Mouse (Mus musculus) spleen, adult 2 months (tissue): ENCODE measurements around the gene Camta1. TPM values are rescaled to one million over a fixed set of nuclear protein-coding genes. Genes with fewer than 3 reads are reported as not detected.
A peak's percentile ranks its signal among the peaks of the same experiment; 100 is the strongest.

Source experiments
- DNase-seq, 2 experiments: peaks; one replicate each; pipeline versions ENCODE4 v3.0.0 to v3.0.0-alpha.2; 2012 to 2021; ENCODE audit warnings: low spot score in 2 of 2, low read depth in 1 of 2
- H3K27ac ChIP-seq: fragments of 200-500 bp; 2 replicates; pipeline ENCODE4 v1.5.1; 2012; ENCODE audit warnings: low read length, inconsistent platforms; ENCODE audit not compliant: insufficient read depth
- H3K27me3 ChIP-seq: fragments of 200-500 bp; 2 replicates; pipeline ENCODE4 v1.6.1; 2012; ENCODE audit warnings: mild to moderate bottlenecking, moderate library complexity, low read length, inconsistent platforms; ENCODE audit not compliant: control insufficient read depth, insufficient read depth
- H3K36me3 ChIP-seq: fragments of 200-500 bp; 2 replicates; pipeline ENCODE4 v1.6.1; 2012; ENCODE audit warnings: mild to moderate bottlenecking, low read length, inconsistent platforms; ENCODE audit not compliant: control insufficient read depth, insufficient read depth
- H3K4me1 ChIP-seq: fragments of 200-500 bp; 2 replicates; pipeline ENCODE4 v1.6.1; 2011; ENCODE audit warnings: inconsistent platforms; ENCODE audit not compliant: control insufficient read depth, insufficient read depth, insufficient read length
- H3K4me3 ChIP-seq: fragments of 200-500 bp; 2 replicates; pipeline ENCODE4 v1.5.1; 2011; ENCODE audit warnings: mild to moderate bottlenecking, inconsistent platforms; ENCODE audit not compliant: insufficient read depth, insufficient read length; ENCODE audit errors: extremely low read depth
- CTCF ChIP-seq: fragments of 200-500 bp; IDR thresholded peaks from 2 replicates; pipeline ENCODE4 v1.5.1; 2011; ENCODE audit warnings: mild to moderate bottlenecking, inconsistent platforms; ENCODE audit not compliant: insufficient read depth, insufficient read length, insufficient replicate concordance; ENCODE audit errors: extremely low read depth
- POLR2A ChIP-seq: fragments of 200-500 bp; IDR thresholded peaks from 2 replicates; pipeline ENCODE4 v1.6.1; 2011; ENCODE audit warnings: low read depth, low read length, inconsistent platforms
- WGBS: fragments of 180-500 bp; shearing (Covaris S2); methylation state at CpG from one replicate; pipeline ENCODE4 v1.1.7; 2018; 5-methylcytosine and 5-hydroxymethylcytosine counted together
- polyA plus RNA-seq: library from polyadenylated mRNA; depleted of rRNA; stranded (reverse); fragments of >200 nt; gene quantifications from 2 replicates; pipeline ENCODE4 v1.2.3, GENCODE M21; 2012

Camta1 gene
- polyA plus RNA-seq, 1 experiment = 7.7 TPM

DNA sequence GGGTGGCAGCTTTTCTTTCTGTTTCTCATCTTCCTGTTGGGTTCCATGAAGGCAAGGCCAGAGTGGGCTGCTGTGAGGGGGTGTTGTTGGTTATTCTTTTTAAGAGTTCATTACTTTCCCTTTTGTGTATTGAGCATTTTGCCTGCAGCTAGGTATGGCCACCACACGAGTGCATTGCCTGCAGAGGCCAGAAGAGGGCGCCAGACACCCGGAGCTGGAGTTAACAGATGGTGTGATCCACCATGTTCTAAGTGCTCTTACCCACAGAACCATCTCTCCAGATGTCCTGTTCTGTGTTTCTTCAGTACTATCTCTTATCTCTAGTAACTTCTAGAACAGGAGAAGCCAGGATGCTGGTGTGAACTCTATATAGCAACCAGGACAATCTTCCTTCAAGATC lies 629.6 kb downstream of the Camta1 start:
- DNase-seq = no peak
- TF ChIP-seq POLR2A (no peak), CTCF (0 out of 2 replicates have a peak, but pooled peaks have one; percentile 10)
- Histone ChIP-seq H3K4me1 (no peaks in the 10 kb centered on the region), H3K4me3 (no peak overlapping the region), H3K27me3 (no peaks in the 10 kb centered on the region), H3K36me3 (no peaks in the 10 kb centered on the region), H3K27ac (no peak overlapping the region)
- WGBS = 69% methylated on average over 3 of the region's 3 CpGs

- no peak for DNase-seq
- Histone ChIP-seq H3K36me3 (no peaks in the 10 kb centered on the region), H3K4me1 (no peaks in the 10 kb centered on the region), H3K27ac (no peak overlapping the region), H3K27me3 (no peaks in the 10 kb centered on the region), H3K4me3 (no peak overlapping the region)
- TF ChIP-seq CTCF (no peak), POLR2A (no peak)
- WGBS = 44% methylated on average over 6 of the region's 6 CpGs
Measured at GRCm38 (mm10) chr4:151229073-151229472, 632.6 kb downstream of the Camta1 start.

DNA sequence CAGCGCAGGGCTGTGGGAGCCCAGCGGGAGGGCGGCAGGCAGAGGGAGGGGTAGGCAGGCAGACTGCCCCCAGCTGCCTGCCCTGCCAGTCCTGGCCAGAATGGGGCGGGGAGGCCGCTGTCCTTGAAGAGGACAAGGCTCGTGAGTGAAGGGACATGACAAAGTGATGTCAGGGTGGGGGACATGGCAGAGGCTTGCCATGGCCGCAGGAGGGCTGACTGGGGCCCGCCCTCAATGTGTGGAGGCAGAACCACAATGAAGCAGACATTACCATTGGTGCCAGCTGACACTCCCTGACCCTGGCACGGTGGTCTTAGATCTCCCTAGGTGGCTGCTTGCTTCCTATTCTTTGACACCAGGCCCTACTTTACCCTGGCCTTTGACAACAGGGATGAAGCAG lies 635.2 kb downstream of the Camta1 start:
- Histone ChIP-seq H3K27me3 (no peaks in the 10 kb centered on the region), H3K36me3 (no peaks in the 10 kb centered on the region), H3K4me3 (no peak overlapping the region), H3K27ac (no peak overlapping the region), H3K4me1 (no peaks in the 10 kb centered on the region)
- no peak for DNase-seq
- 49% methylated on average over 9 of the region's 9 CpGs for WGBS
- TF ChIP-seq POLR2A (no peak), CTCF (no peak)

DNA sequence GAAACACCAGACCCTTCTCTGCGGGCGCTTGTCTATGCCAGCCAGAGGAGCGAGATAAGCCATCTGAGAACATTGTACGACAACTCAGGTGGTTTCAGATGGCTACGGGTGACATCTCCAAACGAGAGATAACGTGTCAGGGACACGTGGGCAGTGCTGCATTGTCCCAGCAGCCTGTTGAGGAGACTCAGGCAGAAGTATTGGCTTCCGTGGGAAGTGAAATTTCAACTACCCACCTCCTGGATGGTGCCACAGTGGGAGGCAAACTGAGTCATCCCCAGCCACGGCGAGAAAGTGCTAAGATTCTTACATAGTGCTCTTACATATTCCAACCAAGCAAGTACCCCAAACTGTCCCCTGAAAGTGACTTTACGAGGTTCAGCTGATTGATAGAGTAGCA lies 637.7 kb downstream of the Camta1 start:
- Histone ChIP-seq H3K4me1 (no peaks in the 10 kb centered on the region), H3K36me3 (no peaks in the 10 kb centered on the region), H3K27me3 (no peaks in the 10 kb centered on the region), H3K4me3 (no peak overlapping the region), H3K27ac (no peak overlapping the region)
- DNase-seq = no peak
- TF ChIP-seq POLR2A (no peak), CTCF (no peak)
- 75% methylated on average over 12 of the region's 12 CpGs for WGBS

GRCm38 (mm10) chr4:151223263-151223996 lies 638.2 kb downstream of the Camta1 start:
- DNase-seq = no peak
- no peak overlapping the region for H3K27ac ChIP-seq
- no peaks in the 10 kb centered on the region for H3K4me1 ChIP-seq
- no peak overlapping the region for H3K4me3 ChIP-seq
- H3K27me3 ChIP-seq = no peaks in the 10 kb centered on the region
- H3K36me3 ChIP-seq = no peaks in the 10 kb centered on the region
- 72% methylated on average over 13 of the region's 13 CpGs for WGBS
- TF ChIP-seq CTCF (no peak), POLR2A (no peak)

- no peak for DNase-seq
- TF ChIP-seq POLR2A (no peak), CTCF (no peak)
- WGBS = 52% methylated on average over 10 of the region's 10 CpGs
- no peaks in the 10 kb centered on the region for H3K4me1 ChIP-seq
- H3K27ac ChIP-seq = no peak overlapping the region
- no peaks in the 10 kb centered on the region for H3K36me3 ChIP-seq
- H3K4me3 ChIP-seq = no peak overlapping the region
- no peaks in the 10 kb centered on the region for H3K27me3 ChIP-seq
Measured at GRCm38 (mm10) chr4:151222635-151223034, 639.0 kb downstream of the Camta1 start.

DNA sequence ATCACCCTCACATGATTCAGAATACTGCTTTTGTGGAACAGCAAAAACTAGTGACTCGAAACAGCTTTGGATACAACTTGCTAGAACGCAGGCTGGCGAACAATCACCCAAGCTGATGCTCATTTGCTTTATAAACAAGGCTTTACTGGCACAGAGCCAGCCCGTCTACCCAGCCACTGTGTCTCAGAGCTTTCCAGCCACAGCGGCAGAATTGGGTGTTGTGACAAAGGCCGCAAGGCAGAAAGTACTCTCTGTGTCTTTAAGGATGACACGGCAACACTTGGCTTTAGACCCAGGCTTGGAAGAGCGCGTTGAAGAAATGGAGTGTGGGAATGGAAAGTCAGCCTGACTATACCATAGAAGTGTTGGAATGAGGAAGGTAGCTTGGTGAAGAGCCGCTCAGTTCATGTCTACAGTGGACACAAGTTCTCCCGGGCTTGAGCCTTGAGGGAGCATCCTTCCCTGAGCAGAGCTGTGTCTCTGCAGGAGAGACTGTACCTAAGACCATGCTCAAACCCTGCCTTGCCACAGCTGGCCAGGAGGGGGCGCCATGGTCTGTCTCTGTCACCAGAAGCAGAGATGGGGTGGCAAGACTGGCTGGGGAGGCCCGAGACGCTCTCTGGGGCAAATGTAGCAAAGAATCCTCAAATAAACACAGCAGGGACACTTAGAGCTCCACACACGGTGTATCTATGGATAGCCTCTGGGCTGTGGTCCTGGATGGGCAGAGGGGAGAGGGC lies 645.0 kb downstream of the Camta1 start:
- WGBS = 81% methylated on average over 15 of the region's 15 CpGs
- H3K4me1 ChIP-seq = no peaks in the 10 kb centered on the region

More for the DNA sequence above, 645.0 kb downstream of the Camta1 start:
- H3K27me3 ChIP-seq = no peaks in the 10 kb centered on the region
- no peaks in the 10 kb centered on the region for H3K36me3 ChIP-seq
- DNase-seq = no peak
- TF ChIP-seq POLR2A (no peak), CTCF (no peak)
- H3K4me3 ChIP-seq = no peak overlapping the region
- no peak overlapping the region for H3K27ac ChIP-seq
